Mouse (Mus musculus) embryonic facial prominence, embryonic 10.5 days (tissue): ENCODE data around the gene Slc9a3r2. TPM values are rescaled to one million over a fixed set of nuclear protein-coding genes. Genes with fewer than 3 reads are reported as not detected.

Experiments used
- DNase-seq: peaks from one replicate; pipeline ENCODE4 v3.0.0-alpha.2; 2017; ENCODE audit warnings: low spot score
- H3K27ac ChIP-seq: fragments of 300-500 bp; sonication (generic); replicated peaks from 2 replicates; pipeline ENCODE4 v1.5.1; 2016; ENCODE audit warnings: mild to moderate bottlenecking
- H3K27me3 ChIP-seq: fragments of 300-500 bp; sonication (generic); replicated peaks from 2 replicates; pipeline ENCODE4 v1.6.1; 2016; ENCODE audit warnings: low read depth, mild to moderate bottlenecking; ENCODE audit not compliant: poor library complexity, severe bottlenecking
- H3K36me3 ChIP-seq: fragments of 300-500 bp; sonication (generic); replicated peaks from 2 replicates; pipeline ENCODE4 v1.6.1; 2016; ENCODE audit warnings: mild to moderate bottlenecking, moderate library complexity
- H3K4me1 ChIP-seq: fragments of 300-500 bp; sonication (generic); 2 replicates; pipeline ENCODE4 v1.6.1; 2016
- H3K4me3 ChIP-seq: fragments of 300-500 bp; sonication (generic); 2 replicates; pipeline ENCODE4 v1.5.1; 2016; ENCODE audit warnings: mild to moderate bottlenecking, moderate library complexity
- H3K9me3 ChIP-seq: fragments of 300-500 bp; sonication (generic); 2 replicates; pipeline ENCODE4 v1.6.1; 2016; ENCODE audit warnings: mild to moderate bottlenecking
- WGBS: fragments of 180-500 bp; shearing (Covaris S2); methylation state at CpG from one replicate; pipeline ENCODE4 v1.1.7; 2016; 5-methylcytosine and 5-hydroxymethylcytosine counted together
- polyA plus RNA-seq: library from polyadenylated mRNA; unstranded; fragments of >200 nt; fragmentation: Nextera tagmentation; extraction: Ambion mirVana; gene quantifications from 2 replicates; pipeline ENCODE4 v1.2.1, GENCODE M21; 2016

The Slc9a3r2 gene
- polyA plus RNA-seq, 1 experiment from 2014 or later, result 37.3 TPM

DNA sequence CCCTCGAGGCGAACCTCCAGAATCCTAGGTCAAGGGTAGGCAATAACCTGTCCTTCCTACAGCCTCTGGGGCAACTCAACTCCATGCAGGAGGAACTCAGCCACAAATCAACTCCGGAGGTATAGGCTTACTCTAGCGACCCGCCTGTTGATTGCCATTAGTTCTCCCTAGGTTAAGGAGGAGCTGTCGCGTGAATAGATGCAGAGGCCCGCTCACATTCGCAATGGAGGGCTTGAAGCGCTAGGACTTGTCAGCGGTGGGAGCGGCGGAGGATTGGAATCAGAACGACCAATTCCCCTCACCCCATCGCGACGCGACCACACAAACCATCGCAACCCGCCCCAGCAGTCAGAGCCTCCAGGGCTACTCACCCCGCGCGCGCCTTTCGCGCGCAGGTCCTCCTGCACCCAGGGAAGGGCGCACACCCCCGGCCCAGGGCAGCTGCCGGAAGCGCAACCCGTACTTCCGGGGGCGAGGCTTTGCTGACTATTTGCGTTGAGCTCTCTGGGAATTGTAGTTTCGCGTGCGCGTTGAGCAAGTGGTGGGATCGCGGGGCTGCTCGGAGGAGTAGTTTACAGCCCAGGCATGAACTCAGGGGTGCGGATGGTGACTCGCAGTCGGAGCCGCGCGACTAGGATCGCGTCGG lies 17.8 kb downstream of the Slc9a3r2 start, which contains the start of the genes Tsc2 and Nthl1:
TSS of gene Tsc2 (minus strand) at position 464 of the 646 bp plus-strand sequence.
TSS of gene Nthl1 (plus strand) at position 514 of the 646 bp plus-strand sequence.
- H3K27me3 ChIP-seq, result no peaks in the 10 kb centered on the region
- WGBS, result 2% methylated on average over 51 of the region's 51 CpGs
- H3K27ac ChIP-seq, result peak within 1 kb of the TSS; percentile 91
- H3K36me3 ChIP-seq, result peaks cover 36% of the 10 kb centered on the region
- peak within 1 kb of the TSS; percentile 84 for H3K4me3 ChIP-seq
- peak; percentile 93 for DNase-seq
- no peaks in the 10 kb centered on the region for H3K9me3 ChIP-seq
- H3K4me1 ChIP-seq, result peaks cover 31% of the 10 kb centered on the region

DNA sequence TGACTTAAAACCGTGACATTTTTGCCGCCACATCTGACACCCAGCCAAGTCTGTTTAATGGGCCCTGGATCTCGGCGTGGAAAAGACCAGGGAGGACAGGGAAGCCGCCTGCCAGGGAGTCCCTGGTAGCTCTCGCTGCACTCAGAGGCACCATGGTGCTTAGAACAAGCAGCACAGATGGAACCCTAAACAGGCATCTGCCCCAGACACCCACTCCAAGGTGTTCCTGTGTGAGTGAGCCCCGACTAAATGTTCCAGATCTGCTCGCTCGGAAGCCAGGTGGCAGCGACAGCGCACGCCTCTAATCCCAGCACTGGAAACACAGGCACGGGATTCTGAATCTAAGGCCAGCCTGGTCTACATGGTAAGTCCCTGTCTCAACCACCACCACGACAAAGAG lies 20.1 kb downstream of the Slc9a3r2 start:
- WGBS, result 88% methylated on average over 14 of the region's 14 CpGs
- peaks cover 22% of the 10 kb centered on the region for H3K4me1 ChIP-seq
- H3K27me3 ChIP-seq, result no peaks in the 10 kb centered on the region
- H3K9me3 ChIP-seq, result no peaks in the 10 kb centered on the region
- no peak for DNase-seq
- H3K4me3 ChIP-seq, result 0 out of 2 replicates have a peak overlapping the region, but pooled peaks have one; percentile 9
- H3K36me3 ChIP-seq, result peaks cover 58% of the 10 kb centered on the region
- no peak overlapping the region for H3K27ac ChIP-seq

DNA sequence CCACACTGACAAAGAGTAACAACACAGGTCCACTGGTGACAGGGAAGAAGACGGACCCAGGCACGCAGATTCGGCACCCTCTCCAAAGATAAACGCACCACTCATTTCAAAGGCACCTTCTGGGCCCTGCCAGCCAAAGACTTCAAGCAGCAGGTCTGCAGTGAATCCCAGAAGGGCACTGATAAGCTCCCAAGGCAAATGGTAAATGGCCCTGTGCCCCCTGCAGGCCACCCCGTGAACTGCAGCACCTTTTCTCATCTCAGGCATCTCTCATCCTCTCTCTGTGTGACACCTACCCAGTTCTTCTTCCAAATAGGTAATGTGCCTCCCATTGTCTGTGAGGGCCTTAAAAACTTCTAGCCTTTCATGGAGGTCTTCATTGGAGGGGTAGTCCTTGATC lies 21.5 kb downstream of the Slc9a3r2 start:
- Histone ChIP-seq H3K36me3 (peaks cover 73% of the 10 kb centered on the region), H3K4me1 (peaks cover 22% of the 10 kb centered on the region), H3K27ac (no peak overlapping the region), H3K4me3 (no peak overlapping the region), H3K27me3 (no peaks in the 10 kb centered on the region), H3K9me3 (no peaks in the 10 kb centered on the region)
- 52% methylated on average over 5 of the region's 5 CpGs for WGBS
- DNase-seq, result peak; percentile 81

DNA sequence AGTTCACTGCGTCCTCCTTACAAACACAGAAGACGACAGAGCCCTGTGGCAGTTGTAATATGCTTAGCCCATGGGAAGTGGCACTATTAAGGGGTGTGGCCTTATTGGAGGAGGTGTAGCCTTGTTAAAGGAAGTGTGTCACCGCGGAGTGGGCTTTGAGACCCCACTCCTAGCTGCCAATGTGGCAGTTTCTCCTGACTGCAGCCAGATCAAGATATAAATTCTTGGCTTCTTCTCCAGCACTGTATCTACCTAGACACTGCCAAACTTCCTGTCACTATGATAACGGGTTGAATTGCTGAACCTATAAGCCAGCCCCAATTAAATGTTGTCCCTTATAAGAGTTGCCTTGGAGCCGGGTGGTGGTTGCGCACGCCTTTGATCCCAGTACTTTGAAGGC lies 24.7 kb downstream of the Slc9a3r2 start:
- Histone ChIP-seq H3K27ac (no peak overlapping the region), H3K4me3 (no peak overlapping the region), H3K36me3 (peaks cover 100% of the 10 kb centered on the region), H3K9me3 (no peaks in the 10 kb centered on the region), H3K27me3 (no peaks in the 10 kb centered on the region), H3K4me1 (no peaks in the 10 kb centered on the region)
- 94% methylated on average over 8 of the region's 8 CpGs for WGBS
- no peak for DNase-seq

DNA sequence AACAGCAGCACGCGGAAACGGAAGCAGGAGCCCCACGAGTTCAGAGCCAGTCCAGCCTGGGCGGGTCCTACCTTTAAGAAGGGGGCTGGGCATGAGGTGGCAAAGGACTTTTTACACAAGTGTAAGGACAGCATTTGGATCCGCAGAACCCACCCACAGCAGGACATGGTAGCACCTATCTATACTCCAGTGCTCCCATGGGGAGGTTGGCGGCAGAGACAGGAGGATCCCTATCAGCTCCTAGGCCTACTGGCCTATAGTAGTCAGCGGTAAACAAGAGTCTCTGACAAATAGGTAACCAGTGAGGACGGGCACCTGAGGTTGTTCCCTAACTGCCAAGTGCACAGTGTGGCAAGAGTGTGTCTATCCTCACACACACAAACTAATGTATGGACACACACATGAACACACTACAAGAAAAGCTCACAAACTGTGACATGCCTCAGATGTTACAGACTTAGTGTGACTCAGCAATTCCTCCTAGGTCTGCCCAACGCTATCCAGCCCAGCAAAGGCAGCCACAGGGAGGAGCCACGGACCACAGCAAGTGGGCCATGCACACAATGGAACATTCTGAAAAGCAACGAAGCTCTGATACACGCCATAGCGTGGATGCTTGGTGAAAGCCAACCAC lies 32.4 kb downstream of the Slc9a3r2 start:
- DNase-seq, result no peak
- 93% methylated on average over 14 of the region's 14 CpGs for WGBS
- H3K4me3 ChIP-seq, result no peak overlapping the region
- no peak overlapping the region for H3K27ac ChIP-seq
- no peaks in the 10 kb centered on the region for H3K9me3 ChIP-seq
- H3K4me1 ChIP-seq, result no peaks in the 10 kb centered on the region
- peaks cover 95% of the 10 kb centered on the region for H3K36me3 ChIP-seq
- no peaks in the 10 kb centered on the region for H3K27me3 ChIP-seq

DNA sequence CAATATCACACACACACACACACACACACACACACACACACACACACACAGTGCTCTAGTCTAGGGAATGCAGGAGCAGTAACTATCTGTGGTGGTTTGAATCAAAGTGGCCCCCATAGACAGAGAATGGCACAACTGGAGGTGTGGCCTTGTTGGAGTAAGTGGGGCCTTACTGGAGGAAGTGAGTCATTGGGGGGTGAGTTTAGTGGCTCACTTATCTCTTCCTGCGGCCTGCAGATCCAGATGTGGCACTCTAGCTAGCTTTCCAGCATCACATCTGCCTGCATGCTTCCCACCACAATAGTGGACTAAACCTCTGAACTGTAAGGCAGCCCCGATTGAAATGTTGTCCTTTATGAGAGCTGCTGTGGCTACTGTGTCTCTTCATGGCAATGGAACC lies 39.4 kb downstream of the Slc9a3r2 start:
- H3K27ac ChIP-seq, result no peak overlapping the region
- no peak for DNase-seq
- 88% methylated on average over 2 of the region's 2 CpGs for WGBS
- H3K36me3 ChIP-seq, result peaks cover 81% of the 10 kb centered on the region
- no peaks in the 10 kb centered on the region for H3K27me3 ChIP-seq
- H3K4me3 ChIP-seq, result no peak overlapping the region
- H3K4me1 ChIP-seq, result no peaks in the 10 kb centered on the region
- no peaks in the 10 kb centered on the region for H3K9me3 ChIP-seq

DNA sequence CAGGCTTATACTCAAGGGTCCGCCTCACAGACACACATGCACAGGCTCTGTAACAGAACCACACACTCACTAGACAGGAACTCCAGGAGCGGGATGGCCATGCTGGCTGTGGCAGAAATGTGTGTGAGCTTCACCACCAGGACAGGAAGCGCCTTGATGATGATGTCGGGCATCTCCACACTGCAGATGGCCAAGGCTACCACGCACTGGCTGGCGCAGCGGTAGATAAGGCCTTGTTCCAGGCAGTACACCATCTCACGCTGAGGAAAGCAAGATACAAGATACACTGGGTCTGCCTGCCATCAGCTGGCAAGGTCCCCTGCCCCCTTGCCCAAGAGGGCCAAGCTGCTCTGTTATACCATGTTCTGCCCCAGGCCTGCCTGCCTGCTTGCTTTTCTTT lies 41.3 kb downstream of the Slc9a3r2 start:
- H3K4me1 ChIP-seq, result no peaks in the 10 kb centered on the region
- no peaks in the 10 kb centered on the region for H3K9me3 ChIP-seq
- no peak for DNase-seq
- H3K4me3 ChIP-seq, result no peak overlapping the region
- peaks cover 81% of the 10 kb centered on the region for H3K36me3 ChIP-seq
- no peaks in the 10 kb centered on the region for H3K27me3 ChIP-seq
- WGBS, result 93% methylated on average over 8 of the region's 8 CpGs
- no peak overlapping the region for H3K27ac ChIP-seq

DNA sequence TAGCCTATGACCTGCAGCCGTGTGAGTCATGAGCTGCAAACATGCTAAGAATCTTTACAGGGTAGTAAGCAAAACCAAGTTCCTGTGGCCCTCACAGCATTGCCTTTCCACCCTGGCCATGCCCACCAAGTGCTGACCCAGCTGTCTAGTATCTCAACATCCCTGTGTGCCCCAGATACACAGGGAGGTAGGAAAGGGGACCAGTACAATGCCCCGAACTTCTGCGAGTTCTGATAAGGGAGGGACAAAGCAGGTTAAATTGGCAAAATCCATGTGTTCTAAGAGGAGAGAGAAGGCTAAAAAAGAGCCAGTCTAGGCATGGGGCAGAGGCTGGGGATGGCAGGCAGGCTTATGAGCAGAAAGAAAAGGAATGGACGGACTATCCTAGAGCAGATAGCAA lies 41.8 kb downstream of the Slc9a3r2 start:
- peaks cover 81% of the 10 kb centered on the region for H3K36me3 ChIP-seq
- H3K27me3 ChIP-seq, result no peaks in the 10 kb centered on the region
- no peak overlapping the region for H3K4me3 ChIP-seq
- H3K27ac ChIP-seq, result no peak overlapping the region
- WGBS, result 94% methylated on average over 4 of the region's 4 CpGs
- H3K9me3 ChIP-seq, result no peaks in the 10 kb centered on the region
- no peaks in the 10 kb centered on the region for H3K4me1 ChIP-seq
- no peak for DNase-seq

DNA sequence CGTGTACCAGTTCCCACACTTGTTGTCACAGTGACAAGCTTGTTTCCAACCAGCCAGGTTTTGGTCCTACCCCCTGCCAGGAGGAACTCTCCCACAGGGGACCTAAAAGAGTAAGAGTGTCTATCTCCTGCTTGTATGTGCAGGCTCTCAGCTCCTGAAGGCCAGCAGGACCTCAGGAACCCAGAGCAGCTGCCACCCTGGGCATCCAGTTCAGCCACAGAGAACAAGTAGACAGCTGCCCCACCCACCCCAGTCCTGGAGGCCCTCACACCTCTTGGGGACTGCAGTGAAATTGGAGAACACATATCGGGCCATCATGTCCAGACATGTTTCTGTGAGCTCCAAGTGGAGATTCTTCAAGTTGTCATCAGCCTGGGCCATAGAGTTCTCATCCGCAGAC lies 45.6 kb downstream of the Slc9a3r2 start:
- Histone ChIP-seq H3K27ac (no peak overlapping the region), H3K4me3 (no peak overlapping the region), H3K9me3 (no peaks in the 10 kb centered on the region), H3K4me1 (no peaks in the 10 kb centered on the region), H3K36me3 (peaks cover 99% of the 10 kb centered on the region), H3K27me3 (no peaks in the 10 kb centered on the region)
- 90% methylated on average over 3 of the region's 3 CpGs for WGBS
- no peak for DNase-seq

DNA sequence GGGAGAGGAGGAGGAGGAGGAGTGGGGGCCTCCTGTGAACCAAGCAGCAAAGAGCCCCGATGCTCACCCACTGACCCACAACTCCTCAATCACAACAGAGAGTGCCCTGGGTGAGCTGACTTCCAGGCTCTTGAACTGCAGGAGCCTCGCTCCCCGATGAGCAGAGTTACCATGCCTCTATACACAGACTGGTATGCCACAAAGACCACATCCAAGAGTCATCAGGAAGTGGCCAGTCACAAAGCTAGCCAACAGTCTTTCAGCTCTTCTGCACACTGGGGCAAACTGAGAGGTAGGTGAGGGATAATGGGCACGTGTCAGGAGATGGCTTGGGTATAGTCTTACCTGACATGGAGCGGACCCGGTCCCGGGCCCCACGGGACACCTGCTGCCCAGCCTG lies 46.2 kb downstream of the Slc9a3r2 start:
- 89% methylated on average over 8 of the region's 8 CpGs for WGBS
- H3K27me3 ChIP-seq, result no peaks in the 10 kb centered on the region
- peaks cover 100% of the 10 kb centered on the region for H3K36me3 ChIP-seq

DNA sequence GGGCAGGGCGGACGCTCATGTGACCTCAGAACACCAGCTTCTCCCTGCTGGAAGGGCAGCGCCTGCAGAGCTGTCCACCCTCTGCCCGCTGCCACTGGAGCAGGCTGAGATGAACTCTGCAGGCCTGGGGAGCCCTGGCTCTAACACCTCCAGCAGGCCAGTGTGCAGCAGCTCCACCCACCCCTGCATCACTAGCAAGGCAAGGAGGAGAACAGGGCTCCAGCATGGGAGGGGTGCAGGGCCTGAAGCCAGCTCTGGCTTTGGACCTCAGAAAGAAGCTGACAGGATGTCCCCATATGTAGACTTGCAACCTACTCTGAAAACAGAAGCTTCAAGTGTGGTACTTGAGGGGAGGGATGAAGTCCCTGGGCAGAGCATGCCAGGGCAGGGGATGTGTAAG lies 49.6 kb downstream of the Slc9a3r2 start:
- Histone ChIP-seq H3K4me3 (no peak overlapping the region), H3K36me3 (peaks cover 100% of the 10 kb centered on the region), H3K4me1 (no peaks in the 10 kb centered on the region), H3K9me3 (no peaks in the 10 kb centered on the region), H3K27me3 (no peaks in the 10 kb centered on the region), H3K27ac (no peak overlapping the region)
- no peak for DNase-seq
- WGBS, result 90% methylated on average over 4 of the region's 4 CpGs

More for the DNA sequence above, 46.2 kb downstream of the Slc9a3r2 start:
- DNase-seq, result no peak
- Histone ChIP-seq H3K4me1 (no peaks in the 10 kb centered on the region), H3K4me3 (no peak overlapping the region), H3K9me3 (no peaks in the 10 kb centered on the region), H3K27ac (no peak overlapping the region)

DNA sequence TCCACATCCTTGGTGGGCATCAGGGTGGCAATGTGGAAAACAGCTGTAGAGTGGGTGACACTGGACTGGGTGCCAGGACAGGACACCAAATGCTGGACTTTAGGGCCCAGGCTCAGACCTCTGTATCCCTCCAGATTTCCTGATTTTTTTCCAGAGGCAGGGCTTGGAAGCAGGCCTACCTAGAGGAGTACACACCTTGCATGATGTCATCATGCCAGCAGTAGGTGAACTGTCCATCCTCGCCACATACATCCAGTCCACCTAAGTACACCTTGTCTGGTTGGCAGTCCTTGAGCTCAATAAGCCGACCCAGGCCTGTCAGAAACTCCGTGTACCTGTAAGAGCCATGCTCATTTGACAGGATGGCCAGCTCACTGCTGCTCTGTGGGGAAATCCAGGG lies 52.1 kb downstream of the Slc9a3r2 start:
- peaks cover 100% of the 10 kb centered on the region for H3K36me3 ChIP-seq
- H3K27me3 ChIP-seq, result no peaks in the 10 kb centered on the region
- no peaks in the 10 kb centered on the region for H3K4me1 ChIP-seq
- H3K4me3 ChIP-seq, result no peak overlapping the region
- no peak overlapping the region for H3K27ac ChIP-seq
- 88% methylated on average over 3 of the region's 3 CpGs for WGBS
- no peak for DNase-seq
- no peaks in the 10 kb centered on the region for H3K9me3 ChIP-seq

DNA sequence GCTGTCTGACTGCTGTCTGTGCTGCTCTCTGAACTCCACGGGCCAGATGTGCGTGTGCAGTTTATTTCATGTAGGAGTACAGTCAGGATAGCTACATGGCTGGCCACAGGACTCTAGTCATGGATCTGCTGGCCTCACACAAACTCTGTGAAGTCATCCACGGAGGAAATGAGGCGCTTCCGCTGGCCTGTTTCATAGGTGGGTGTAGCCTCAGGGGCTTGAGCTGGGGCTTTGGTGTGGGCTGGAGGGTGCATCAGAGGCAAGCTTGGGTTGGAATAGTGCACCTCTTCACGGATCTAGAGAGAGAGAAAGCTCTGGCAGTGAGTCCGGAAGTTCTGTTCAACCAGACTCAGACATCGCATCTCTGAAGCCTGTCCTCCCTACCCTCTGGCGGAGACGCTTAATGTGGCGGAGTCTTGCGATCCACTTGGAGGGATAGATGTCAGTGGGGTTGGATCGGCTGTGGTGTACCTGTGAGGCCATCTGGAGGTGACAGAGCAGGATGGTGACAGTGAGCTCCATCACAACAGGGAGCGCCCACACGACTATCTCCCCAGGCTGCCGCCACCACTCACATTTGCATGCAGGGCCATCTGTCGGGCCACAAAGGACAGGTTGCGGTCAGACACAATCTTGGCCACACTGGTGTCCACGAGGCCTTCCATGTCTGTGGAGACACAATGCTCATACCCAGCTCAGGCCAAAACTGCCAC lies 53.5 kb downstream of the Slc9a3r2 start:
- peaks cover 100% of the 10 kb centered on the region for H3K36me3 ChIP-seq
- no peak overlapping the region for H3K4me3 ChIP-seq
- H3K27me3 ChIP-seq, result no peaks in the 10 kb centered on the region
- WGBS, result 93% methylated on average over 19 of the region's 19 CpGs
- no peak overlapping the region for H3K27ac ChIP-seq
- no peaks in the 10 kb centered on the region for H3K9me3 ChIP-seq
- no peaks in the 10 kb centered on the region for H3K4me1 ChIP-seq
- DNase-seq, result no peak
